Mouse (Mus musculus) embryonic facial prominence, embryonic 12.5 days (tissue): ENCODE data around the gene Ston2. TPM values are rescaled to one million over a fixed set of nuclear protein-coding genes. Genes with fewer than 3 reads are reported as not detected.

Experiments used
- ATAC-seq: fragments of 200-750 bp; cut with Nextera tagmentation; 2 replicates; pipeline ENCODE4 v1.8.0; 2017; ENCODE audit not compliant: insufficient number of reproducible peaks, insufficient read depth, low FRiP score, low TSS enrichment
- H3K27ac ChIP-seq: fragments of 300-500 bp; sonication (generic); 2 replicates; pipeline ENCODE4 v1.5.1; 2016; ENCODE audit warnings: mild to moderate bottlenecking
- H3K27me3 ChIP-seq: fragments of 300-500 bp; sonication (generic); 2 replicates; pipeline ENCODE4 v1.6.1; 2016; ENCODE audit warnings: mild to moderate bottlenecking, moderate library complexity
- H3K36me3 ChIP-seq: fragments of 300-500 bp; sonication (generic); 2 replicates; pipeline ENCODE4 v1.6.1; 2016; ENCODE audit warnings: mild to moderate bottlenecking
- H3K4me1 ChIP-seq: fragments of 300-500 bp; sonication (generic); 2 replicates; pipeline ENCODE4 v1.6.1; 2016
- H3K4me2 ChIP-seq: fragments of 300-500 bp; sonication (generic); replicated peaks from 2 replicates; pipeline ENCODE4 v1.6.1; 2016; ENCODE audit warnings: mild to moderate bottlenecking, moderate library complexity
- H3K4me3 ChIP-seq: fragments of 300-500 bp; sonication (generic); 2 replicates; pipeline ENCODE4 v1.5.1; 2016; ENCODE audit warnings: mild to moderate bottlenecking
- H3K9ac ChIP-seq: fragments of 300-500 bp; sonication (generic); 2 replicates; pipeline ENCODE4 v1.6.1; 2016; ENCODE audit warnings: mild to moderate bottlenecking, moderate library complexity
- H3K9me3 ChIP-seq: fragments of 300-500 bp; sonication (generic); 2 replicates; pipeline ENCODE4 v1.6.1; 2016; ENCODE audit warnings: mild to moderate bottlenecking, moderate library complexity
- WGBS: fragments of 180-500 bp; shearing (Covaris S2); methylation state at CpG from one replicate; pipeline ENCODE4 v1.1.7; 2016; 5-methylcytosine and 5-hydroxymethylcytosine counted together
- polyA plus RNA-seq: library from polyadenylated mRNA; unstranded; fragments of >200 nt; fragmentation: Nextera tagmentation; extraction: Ambion mirVana; gene quantifications from 2 replicates; pipeline ENCODE4 v1.2.1, GENCODE M21; 2016

The Ston2 gene
- polyA plus RNA-seq, 1 experiment from 2014 or later = 7.4 TPM

DNA sequence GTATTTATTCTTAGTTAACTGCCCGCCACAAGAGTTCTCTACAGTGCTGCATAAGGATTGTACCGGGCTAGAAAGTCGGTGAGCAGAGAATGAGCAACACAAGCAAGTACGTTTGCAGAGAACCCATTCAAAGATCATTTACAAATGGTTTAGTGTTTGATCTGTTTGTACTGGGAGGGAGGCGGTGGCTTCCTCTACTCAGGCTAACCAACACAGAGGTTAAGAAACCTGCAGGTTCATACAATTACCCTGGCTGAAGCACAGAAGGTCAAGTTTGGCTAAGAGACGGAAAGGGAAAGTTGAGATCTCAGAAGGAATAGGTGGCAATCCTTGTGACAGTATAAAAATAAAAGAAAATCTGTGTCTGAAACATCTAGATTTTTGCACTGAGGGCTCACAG lies 72.5 kb downstream of the Ston2 start:
- no peak overlapping the region for H3K4me2 ChIP-seq
- H3K27ac ChIP-seq = no peak overlapping the region
- 75% methylated on average over 6 of the region's 6 CpGs for WGBS

DNA sequence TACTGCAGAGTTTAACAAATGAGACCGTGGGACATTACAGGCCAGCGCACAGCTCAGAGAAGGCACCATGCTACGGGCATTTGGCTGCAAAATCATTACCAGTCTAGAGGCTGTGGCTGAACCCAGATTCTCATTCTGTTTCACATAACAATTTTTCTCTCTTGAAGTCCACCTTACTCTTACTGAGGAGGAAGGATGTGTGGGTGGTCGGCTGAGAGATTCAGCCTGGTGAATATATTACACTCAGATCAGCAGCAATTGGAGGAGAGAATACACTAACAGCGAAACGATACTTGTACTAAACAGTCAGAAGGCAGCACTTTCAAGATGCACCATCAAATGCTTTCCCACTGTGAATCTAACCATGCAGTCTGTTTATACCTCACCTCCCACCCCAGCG lies 74.8 kb downstream of the Ston2 start:
- Histone ChIP-seq H3K27me3 (no peaks in the 10 kb centered on the region), H3K9me3 (no peaks in the 10 kb centered on the region), H3K27ac (no peak overlapping the region), H3K36me3 (no peaks in the 10 kb centered on the region), H3K9ac (no peak overlapping the region), H3K4me2 (no peak overlapping the region), H3K4me1 (no peaks in the 10 kb centered on the region), H3K4me3 (no peak overlapping the region)
- no peak for ATAC-seq
- 94% methylated on average over 7 of the region's 7 CpGs for WGBS

More for the DNA sequence above, 72.5 kb downstream of the Ston2 start:
- Histone ChIP-seq H3K9me3 (no peaks in the 10 kb centered on the region), H3K4me3 (no peak overlapping the region), H3K36me3 (no peaks in the 10 kb centered on the region), H3K27me3 (no peaks in the 10 kb centered on the region), H3K4me1 (no peaks in the 10 kb centered on the region), H3K9ac (no peak overlapping the region)
- no peak for ATAC-seq

DNA sequence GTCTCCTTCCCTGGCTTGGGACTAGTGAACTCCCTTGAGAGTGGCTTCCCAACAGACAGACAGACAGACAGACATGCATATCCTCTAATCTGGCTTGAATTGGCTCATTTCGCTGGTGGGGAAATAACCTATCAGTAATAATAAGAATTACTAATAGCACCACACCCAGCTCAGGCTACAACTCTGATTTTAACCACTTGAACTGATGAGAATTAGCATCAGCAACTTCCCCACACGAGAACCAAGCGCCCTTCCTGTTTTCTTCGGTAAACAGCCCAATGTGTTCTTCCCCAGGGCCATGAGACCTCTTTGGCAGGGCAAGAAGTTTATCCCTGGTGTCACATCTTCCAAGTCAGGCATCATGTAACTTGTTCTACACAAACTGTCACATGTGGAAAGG lies 76.5 kb downstream of the Ston2 start:
- no peaks in the 10 kb centered on the region for H3K36me3 ChIP-seq
- no peaks in the 10 kb centered on the region for H3K27me3 ChIP-seq
- no peak for ATAC-seq
- H3K9ac ChIP-seq = no peak overlapping the region
- H3K4me2 ChIP-seq = no peak overlapping the region
- no peak overlapping the region for H3K4me3 ChIP-seq
- H3K9me3 ChIP-seq = no peaks in the 10 kb centered on the region
- no peak overlapping the region for H3K27ac ChIP-seq
- 79% methylated on average over 4 of the region's 4 CpGs for WGBS
- no peaks in the 10 kb centered on the region for H3K4me1 ChIP-seq

DNA sequence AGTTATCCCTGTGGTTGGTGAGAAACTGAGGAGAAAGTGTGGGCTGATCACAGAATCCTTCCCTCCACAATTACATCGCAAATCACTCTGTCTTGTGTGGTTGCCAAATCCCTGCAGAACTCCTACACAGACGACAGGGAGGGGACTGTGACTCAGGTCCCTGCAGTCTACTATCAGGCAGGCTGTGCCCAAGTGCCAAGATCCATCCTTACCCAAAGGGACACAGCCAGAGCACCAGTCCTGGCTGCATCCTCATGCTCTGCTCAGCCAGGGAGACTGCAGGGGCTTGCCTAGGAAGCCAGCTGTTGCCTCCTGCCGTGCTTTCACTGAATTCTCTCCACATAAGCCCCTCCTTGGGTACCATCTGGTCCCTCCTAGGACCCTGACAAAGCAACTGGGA lies 77.3 kb downstream of the Ston2 start:
- 45% methylated on average over 3 of the region's 3 CpGs for WGBS
- ATAC-seq = no peak
- H3K36me3 ChIP-seq = no peaks in the 10 kb centered on the region
- no peaks in the 10 kb centered on the region for H3K9me3 ChIP-seq
- no peaks in the 10 kb centered on the region for H3K4me1 ChIP-seq
- H3K27ac ChIP-seq = no peak overlapping the region
- H3K27me3 ChIP-seq = no peaks in the 10 kb centered on the region
- H3K4me3 ChIP-seq = no peak overlapping the region
- no peak overlapping the region for H3K9ac ChIP-seq
- H3K4me2 ChIP-seq = no peak overlapping the region

DNA sequence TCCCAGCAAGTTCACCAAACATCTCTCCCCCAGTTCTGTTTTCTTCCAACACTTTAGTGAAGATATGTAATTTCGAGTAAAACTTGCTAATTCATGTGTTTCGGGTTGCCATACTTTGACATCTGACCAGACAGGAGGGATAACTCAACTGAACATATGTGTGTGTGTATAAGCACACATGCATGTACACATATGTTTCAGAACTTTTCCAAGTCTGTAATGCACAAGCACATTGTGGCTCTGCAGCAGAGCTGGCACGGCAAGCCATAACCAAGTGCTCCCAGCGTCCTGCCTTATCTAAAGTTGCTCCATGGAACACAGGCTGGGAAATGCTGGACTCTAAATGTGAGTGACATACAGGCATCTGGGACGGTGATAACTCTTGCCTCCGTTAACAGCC lies 78.6 kb downstream of the Ston2 start:
- no peak for ATAC-seq
- Histone ChIP-seq H3K4me1 (no peaks in the 10 kb centered on the region), H3K27ac (no peak overlapping the region), H3K36me3 (no peaks in the 10 kb centered on the region), H3K9ac (no peak overlapping the region), H3K27me3 (no peaks in the 10 kb centered on the region), H3K4me2 (no peak overlapping the region), H3K9me3 (no peaks in the 10 kb centered on the region), H3K4me3 (no peak overlapping the region)
- 77% methylated on average over 6 of the region's 6 CpGs for WGBS

DNA sequence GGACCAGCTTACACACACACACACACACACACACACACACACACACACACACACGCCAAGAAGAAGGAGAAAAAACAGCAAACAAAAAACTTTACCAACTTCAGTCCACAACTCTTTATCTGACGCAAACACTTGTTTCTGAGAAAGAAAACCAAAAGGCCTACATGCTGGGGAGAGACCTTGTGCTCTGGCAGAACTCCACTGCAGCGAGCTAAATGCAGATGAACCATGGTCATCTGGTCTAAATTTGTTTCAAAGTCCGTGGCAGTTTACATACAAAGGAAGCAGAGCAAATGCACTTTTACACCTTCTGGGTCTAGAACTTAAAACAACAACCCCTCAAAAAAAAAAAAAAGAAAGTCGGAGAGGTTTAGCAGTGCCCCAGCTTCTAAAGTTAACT lies 79.0 kb downstream of the Ston2 start:
- Histone ChIP-seq H3K4me3 (no peak overlapping the region), H3K4me1 (no peaks in the 10 kb centered on the region), H3K4me2 (no peak overlapping the region), H3K27me3 (no peaks in the 10 kb centered on the region), H3K27ac (no peak overlapping the region), H3K9ac (no peak overlapping the region), H3K9me3 (no peaks in the 10 kb centered on the region), H3K36me3 (no peaks in the 10 kb centered on the region)
- 39% methylated on average over 4 of the region's 5 CpGs for WGBS
- no peak for ATAC-seq

DNA sequence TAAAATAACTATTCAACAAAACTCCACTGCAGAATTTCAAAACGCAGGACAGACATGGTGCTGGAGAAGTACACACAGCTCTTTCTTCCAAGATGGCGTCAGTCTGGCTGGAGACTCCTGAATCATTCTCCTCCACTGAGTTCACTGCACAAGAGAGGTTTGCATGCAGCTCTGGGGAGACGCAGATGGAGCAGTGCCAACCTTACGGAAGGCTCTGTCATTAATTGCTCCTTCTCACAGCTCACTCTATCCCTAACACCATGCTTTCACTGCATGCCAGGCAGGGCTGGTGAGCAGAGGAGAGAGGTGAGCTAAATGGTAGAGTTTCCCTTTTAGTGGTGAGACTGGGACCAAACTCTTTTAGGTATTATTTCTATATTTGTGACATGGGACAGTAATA lies 80.4 kb downstream of the Ston2 start:
- Histone ChIP-seq H3K27ac (no peak overlapping the region), H3K27me3 (no peaks in the 10 kb centered on the region), H3K9ac (no peak overlapping the region), H3K9me3 (no peaks in the 10 kb centered on the region), H3K4me2 (no peak overlapping the region), H3K36me3 (no peaks in the 10 kb centered on the region), H3K4me3 (no peak overlapping the region), H3K4me1 (no peaks in the 10 kb centered on the region)
- WGBS = 92% methylated on average over 4 of the region's 4 CpGs
- no peak for ATAC-seq

DNA sequence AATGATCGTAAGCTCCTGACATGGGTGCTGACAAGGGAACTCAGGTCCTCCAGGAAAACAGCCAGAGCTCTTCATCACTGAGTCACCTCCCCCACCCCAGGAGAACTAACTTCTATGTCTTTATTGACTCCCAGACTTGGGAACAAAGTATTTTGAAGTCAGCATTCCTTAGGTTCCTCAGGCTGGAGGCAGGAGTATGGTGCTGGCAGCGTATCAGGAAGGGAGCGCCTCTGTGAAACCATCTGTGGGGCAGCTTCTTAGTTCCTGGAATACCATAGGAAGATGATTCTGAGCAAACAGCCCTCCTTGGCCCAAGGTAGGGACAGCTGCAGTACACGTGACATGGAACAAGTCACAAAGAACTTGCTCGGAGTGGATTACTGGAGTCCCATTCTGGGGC lies 84.7 kb downstream of the Ston2 start:
- no peak for ATAC-seq
- Histone ChIP-seq H3K9me3 (no peaks in the 10 kb centered on the region), H3K27me3 (no peaks in the 10 kb centered on the region), H3K4me2 (no peak overlapping the region), H3K4me1 (no peaks in the 10 kb centered on the region), H3K9ac (no peak overlapping the region), H3K36me3 (no peaks in the 10 kb centered on the region), H3K27ac (no peak overlapping the region), H3K4me3 (no peak overlapping the region)
- WGBS = 74% methylated on average over 5 of the region's 5 CpGs

DNA sequence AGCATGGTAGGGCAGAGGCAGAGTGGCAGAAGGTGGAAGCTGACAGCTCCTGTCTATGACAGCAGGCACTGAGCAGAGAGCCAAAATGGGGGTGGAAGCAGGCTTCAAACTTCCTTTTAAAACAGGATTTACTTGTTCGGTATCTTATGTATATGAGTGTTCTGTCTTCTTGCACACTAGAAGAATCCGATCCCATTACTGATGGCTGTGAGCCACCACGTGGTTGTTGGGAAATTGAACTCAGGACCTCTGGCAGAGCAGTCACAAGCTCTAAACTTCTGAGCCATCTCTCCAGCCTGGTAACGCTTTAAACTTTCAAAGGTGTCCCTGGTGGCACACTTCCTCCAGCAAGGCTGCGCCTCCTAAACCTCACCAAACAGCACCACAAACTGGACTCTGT lies 85.4 kb downstream of the Ston2 start:
- ATAC-seq = no peak
- H3K36me3 ChIP-seq = no peaks in the 10 kb centered on the region
- H3K9ac ChIP-seq = no peak overlapping the region
- no peaks in the 10 kb centered on the region for H3K27me3 ChIP-seq
- H3K9me3 ChIP-seq = no peaks in the 10 kb centered on the region
- H3K4me1 ChIP-seq = no peaks in the 10 kb centered on the region
- H3K4me2 ChIP-seq = no peak overlapping the region
- no peak overlapping the region for H3K4me3 ChIP-seq
- 84% methylated on average over 5 of the region's 5 CpGs for WGBS
- no peak overlapping the region for H3K27ac ChIP-seq

DNA sequence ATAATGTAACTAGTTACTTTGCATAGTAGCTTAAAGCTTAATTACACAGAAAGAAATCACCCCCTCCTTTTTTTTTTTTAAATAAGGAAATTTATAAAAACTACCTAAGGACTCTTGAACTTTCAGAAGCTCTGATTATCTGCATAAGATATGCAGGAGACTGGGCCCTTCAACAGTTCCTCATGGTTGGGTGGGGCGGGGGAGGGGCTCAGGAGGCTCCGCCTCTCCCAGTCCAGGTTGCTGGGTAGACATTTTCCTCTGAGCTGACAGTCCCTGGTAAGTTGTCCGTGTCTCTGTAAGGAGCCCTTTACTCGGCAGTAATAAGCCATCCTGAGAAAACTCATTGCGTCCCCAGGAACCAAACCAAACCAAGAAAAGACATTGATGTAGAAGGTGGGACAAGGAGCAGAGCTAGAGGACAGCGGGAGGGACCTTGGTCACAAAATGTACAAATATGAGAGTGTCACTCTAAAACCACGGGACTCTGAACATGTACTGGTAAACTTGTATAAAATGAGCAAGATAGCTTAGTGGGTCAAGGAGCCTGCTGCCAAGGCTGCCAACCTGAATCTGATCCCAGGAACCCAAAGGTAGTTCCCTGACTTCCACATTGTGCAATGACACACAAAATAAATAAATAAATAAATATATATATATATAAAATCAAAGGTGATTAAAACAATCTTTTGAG lies 88.6 kb downstream of the Ston2 start:
- Histone ChIP-seq H3K4me3 (no peak overlapping the region), H3K27me3 (no peaks in the 10 kb centered on the region), H3K36me3 (no peaks in the 10 kb centered on the region), H3K9me3 (no peaks in the 10 kb centered on the region), H3K4me2 (no peak overlapping the region), H3K9ac (no peak overlapping the region), H3K4me1 (no peaks in the 10 kb centered on the region), H3K27ac (no peak overlapping the region)
- no peak for ATAC-seq
- WGBS = 85% methylated on average over 7 of the region's 7 CpGs

DNA sequence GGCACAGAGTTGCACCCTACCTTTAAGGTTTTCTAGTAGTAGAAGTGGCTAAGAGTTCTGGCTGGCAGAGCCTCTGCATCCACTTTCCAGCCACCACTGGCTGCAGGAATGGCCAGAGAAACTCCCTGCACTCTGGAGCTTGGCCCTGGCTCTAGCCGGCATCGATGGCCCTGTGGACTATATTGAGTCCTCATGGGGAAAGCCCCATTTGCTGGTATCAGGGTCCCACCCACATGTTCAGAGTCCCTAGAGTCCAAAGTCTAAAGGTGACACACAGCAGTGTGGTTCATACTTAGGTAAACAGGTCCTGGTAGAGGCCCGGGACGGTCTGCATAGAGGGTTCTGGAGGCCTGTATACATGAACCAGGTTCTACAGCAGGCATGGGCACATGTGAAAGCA lies 92.0 kb downstream of the Ston2 start:
- no peak for ATAC-seq

DNA sequence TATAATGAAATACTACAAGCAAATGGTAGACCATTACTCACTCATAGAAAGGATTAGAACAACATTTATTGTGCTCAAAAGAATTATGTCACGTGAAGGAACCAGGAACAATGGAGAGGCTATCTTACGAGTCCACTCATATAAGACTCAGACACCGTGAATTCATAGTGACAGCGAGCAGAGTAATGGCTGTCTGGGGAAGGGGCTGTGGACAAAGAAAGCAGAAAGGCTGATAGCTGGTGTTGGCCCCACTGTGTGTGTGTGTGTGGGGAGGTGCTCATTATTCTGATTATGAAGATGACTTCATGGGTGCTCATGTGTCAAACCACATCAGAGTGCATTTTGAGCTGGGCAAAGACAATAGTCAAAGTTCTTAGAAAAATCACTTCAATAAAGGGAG lies 92.4 kb downstream of the Ston2 start:
- no peaks in the 10 kb centered on the region for H3K27me3 ChIP-seq
- no peaks in the 10 kb centered on the region for H3K9me3 ChIP-seq
- no peak overlapping the region for H3K9ac ChIP-seq
- no peak overlapping the region for H3K27ac ChIP-seq
- H3K4me2 ChIP-seq = no peak overlapping the region
- H3K4me1 ChIP-seq = no peaks in the 10 kb centered on the region
- H3K4me3 ChIP-seq = no peak overlapping the region
- whole genome bisulfite sequencing = 87% methylated on average over 4 of the region's 4 CpGs
- H3K36me3 ChIP-seq = no peaks in the 10 kb centered on the region
- ATAC-seq = peak; percentile 89

More for the DNA sequence above, 92.0 kb downstream of the Ston2 start:
- Histone ChIP-seq H3K36me3 (no peaks in the 10 kb centered on the region), H3K27ac (no peak overlapping the region), H3K4me2 (no peak overlapping the region), H3K4me3 (no peak overlapping the region), H3K9me3 (no peaks in the 10 kb centered on the region), H3K9ac (no peak overlapping the region), H3K27me3 (no peaks in the 10 kb centered on the region), H3K4me1 (no peaks in the 10 kb centered on the region)
- WGBS = 93% methylated on average over 4 of the region's 4 CpGs

DNA sequence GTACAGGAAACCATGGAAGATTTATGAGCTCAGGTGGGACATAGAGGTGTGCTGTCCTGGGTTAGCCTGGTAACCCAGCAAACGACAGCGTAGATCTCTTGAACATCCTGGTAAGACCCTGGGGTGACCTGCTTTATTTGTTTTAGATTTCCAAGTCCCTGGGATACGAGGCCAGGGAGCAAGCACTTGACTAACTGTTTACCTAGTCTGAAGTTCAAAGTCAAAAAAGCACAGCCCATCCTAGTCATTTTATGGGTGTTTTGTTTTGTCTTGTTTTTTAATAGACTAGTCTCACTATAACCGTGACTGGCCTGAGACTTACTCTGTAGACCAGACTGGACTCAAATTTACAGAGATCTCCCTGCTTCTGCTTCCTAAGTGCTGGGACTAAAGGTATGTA lies 93.4 kb downstream of the Ston2 start:
- H3K4me3 ChIP-seq = no peak overlapping the region
- no peaks in the 10 kb centered on the region for H3K9me3 ChIP-seq
- no peak overlapping the region for H3K9ac ChIP-seq
- 77% methylated on average over 4 of the region's 4 CpGs for WGBS
- H3K4me2 ChIP-seq = no peak overlapping the region
- no peaks in the 10 kb centered on the region for H3K27me3 ChIP-seq
- no peak for ATAC-seq
- no peaks in the 10 kb centered on the region for H3K36me3 ChIP-seq
- H3K4me1 ChIP-seq = no peaks in the 10 kb centered on the region
- no peak overlapping the region for H3K27ac ChIP-seq
